Mouse (Mus musculus) adrenal gland, postnatal 10 days (tissue): ENCODE measurements around the gene Enthd1. TPM values are rescaled to one million over a fixed set of nuclear protein-coding genes. Genes with fewer than 3 reads are reported as not detected.
"Not testable (repeated sequence)": the region's sequence is repeated elsewhere in the genome, so short reads cannot be mapped to it uniquely, and the experiment has no call there.

Experiments
- DNase-seq: peaks from one replicate; pipeline ENCODE4 v3.0.0; 2021; ENCODE audit warnings: mixed read lengths
- long read RNA-seq, 2 experiments: library from polyadenylated mRNA; stranded (forward); transcript quantifications; one replicate each; pipeline ENCODE4 v2.0.0; 2021
- total RNA-seq, 2 experiments: library from RNA; stranded (reverse); gene quantifications; 2 replicates each; pipeline ENCODE4 v1.2.3; 2021

The Enthd1 gene
- total RNA-seq = not detected
- long read RNA-seq, experiment 1 = 0 reads
- long read RNA-seq, experiment 2 = 0 reads

DNA sequence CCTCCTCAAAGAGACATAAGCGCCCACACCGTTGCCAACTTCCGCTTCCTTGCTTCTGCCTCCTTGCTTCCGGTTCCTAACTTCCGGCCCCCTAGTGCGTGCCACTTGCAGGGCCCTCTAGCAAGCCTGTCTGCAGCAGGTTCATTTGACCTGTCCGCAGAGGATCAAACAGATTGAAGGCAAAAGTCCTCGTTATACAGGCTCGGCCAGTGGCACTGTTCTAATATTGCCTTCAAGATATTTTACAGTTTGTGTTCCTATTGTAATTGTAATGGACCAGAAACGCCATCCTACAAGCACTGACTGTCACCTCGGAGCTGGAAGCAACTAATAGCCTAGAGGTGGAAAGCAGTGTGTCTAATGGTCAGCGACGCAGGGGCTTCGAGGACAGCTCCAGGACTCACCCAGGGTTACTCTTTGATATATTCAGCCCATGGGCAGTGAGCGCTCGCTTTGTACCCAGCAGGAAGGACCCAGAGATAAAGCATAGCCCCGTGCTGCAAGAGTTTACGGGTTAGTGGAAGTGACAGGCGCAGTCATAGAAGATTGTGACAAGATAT lies at the start of gene Enthd1:
Gene Enthd1, minus strand, starts transcription at position 51 of the 560 bp plus-strand sequence.
- no peak for DNase-seq

- DNase-seq = no peak
These were observed 48.9 kb upstream of the Enthd1 start for GRCm38 (mm10) chr15:80613904-80614303.

DNA sequence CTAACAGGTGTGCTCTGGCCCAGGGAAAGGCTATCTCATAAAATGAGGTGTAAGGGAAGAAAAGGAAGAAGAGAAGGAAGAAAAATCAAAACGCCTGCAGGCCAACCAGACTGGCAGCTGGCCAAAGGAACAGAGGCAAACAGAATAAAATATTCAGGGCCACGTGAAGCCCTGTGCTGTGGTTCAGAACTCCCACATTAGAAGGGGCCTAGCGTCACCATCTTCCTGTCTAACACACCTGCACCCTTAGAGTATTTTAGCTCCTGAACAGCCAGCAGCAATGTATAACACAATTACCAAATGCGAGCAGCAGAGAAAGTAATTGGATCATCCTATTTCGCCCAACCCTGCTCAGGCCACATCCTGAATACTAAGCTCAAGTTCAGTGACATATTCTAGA lies 46.5 kb upstream of the Enthd1 start:
- DNase-seq = no peak

DNA sequence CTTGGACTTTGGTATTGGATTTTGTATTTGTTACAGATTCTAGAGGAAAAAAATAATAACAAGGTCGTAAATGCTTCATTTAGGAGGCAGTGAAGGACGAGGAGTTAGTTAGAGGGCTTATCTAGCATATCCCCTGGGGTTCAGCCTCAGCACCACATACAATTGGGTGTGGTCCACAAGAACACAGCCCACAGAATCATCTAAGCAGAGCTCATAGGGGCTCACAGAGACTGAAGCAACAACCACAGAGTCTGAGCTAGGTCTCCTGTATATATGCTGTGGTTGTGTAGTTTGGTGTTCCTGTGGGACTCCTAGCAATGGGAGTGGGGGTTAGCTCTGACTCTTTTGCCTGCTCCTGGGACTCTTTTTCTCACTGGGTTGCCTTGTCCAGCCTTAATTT lies 45.4 kb upstream of the Enthd1 start:
- DNase-seq = no peak

GRCm38 (mm10) chr15:80607970-80608369 lies 43.0 kb upstream of the Enthd1 start:
- DNase-seq = no peak

GRCm38 (mm10) chr15:80604026-80604425 lies 39.1 kb upstream of the Enthd1 start:
- DNase-seq = no peak

DNA sequence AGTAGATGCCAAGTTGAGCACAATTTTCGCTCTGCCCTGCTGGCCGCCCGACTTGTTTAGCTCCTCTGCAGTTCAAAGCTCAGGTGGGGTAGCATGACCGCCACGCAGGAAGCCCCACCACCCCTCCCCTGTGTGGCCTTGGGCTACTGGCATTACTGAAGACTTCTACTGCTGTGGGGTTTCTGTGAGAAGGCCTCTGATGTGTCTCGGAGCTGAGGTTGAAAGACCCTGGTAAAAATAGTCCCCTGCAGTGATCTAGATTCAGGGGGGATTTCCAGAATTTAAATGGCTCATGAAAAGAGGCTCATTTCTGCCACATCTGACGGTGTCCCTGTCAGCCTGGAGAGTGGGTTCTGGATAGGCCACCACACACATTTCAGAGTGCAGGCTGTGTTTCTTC lies 37.5 kb upstream of the Enthd1 start:
- no peak for DNase-seq

DNA sequence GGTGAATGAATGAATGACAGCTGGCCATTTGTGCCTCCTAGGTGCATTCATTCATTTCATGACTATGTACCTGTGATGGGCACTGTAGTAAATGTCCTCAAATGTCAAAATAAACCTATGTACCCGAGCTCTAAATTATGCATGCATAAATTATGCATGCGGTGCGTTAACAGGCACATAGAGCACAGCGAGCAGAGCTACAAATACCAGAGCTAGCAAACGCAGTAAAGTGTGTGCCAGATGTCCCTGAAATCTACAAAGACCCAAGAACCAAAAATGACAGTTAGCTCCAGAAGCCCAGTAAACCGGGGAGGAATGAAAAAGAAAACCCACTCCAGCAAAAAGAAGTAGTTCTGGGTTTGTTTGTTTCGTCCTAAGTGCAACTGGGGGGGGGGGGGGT lies 36.5 kb upstream of the Enthd1 start:
- no peak for DNase-seq

DNA sequence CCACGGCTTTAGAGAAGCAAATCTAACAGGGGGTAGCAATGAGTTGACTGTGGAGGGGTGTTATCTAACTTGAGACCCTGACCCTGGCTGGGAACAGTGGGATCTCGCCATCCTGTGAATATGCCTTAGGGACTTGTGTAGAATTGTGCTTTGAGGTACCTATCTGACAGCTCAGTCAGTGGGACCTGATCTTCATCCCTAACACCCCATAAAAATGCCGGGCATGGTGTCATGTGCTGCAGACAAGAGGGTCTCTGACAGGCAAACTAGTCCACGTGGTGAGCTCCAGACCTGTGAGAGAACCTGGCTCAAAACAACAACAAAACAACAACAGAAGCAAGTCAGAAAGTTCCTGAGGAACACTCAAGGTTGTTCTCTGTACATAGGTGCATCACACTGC lies 34.9 kb upstream of the Enthd1 start:
- no peak for DNase-seq

DNA sequence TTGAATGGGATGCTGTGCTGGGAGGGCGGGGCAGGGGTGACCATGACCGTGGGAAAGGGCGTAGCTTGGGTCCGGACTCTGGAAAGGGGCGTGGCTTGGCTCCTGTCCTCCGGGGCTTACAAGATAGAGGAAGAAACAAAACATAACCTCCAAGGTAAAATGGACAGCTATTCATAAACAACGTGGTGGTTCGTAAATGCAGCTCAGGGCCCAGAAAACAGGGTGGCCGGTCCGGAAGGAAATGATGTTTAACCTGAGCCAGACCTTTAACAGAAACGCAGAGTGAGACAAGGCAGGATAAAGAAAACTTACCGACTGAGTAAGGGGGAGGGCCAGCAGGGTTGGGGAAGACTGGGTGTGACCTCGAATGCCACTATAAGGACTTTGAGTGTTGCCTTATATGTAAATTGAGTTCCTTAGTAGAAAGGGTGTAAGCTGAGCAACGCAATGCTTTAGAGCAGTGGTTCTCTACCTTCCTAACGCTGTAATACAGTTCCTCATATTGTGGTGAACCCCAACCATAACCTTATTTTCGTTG lies 34.3 kb upstream of the Enthd1 start:
- DNase-seq = peak; percentile 67

- DNase-seq = no peak
These were observed 33.8 kb upstream of the Enthd1 start for GRCm38 (mm10) chr15:80598750-80599149.

- no peak for DNase-seq
These were observed 28.9 kb upstream of the Enthd1 start for GRCm38 (mm10) chr15:80593877-80594276.

DNA sequence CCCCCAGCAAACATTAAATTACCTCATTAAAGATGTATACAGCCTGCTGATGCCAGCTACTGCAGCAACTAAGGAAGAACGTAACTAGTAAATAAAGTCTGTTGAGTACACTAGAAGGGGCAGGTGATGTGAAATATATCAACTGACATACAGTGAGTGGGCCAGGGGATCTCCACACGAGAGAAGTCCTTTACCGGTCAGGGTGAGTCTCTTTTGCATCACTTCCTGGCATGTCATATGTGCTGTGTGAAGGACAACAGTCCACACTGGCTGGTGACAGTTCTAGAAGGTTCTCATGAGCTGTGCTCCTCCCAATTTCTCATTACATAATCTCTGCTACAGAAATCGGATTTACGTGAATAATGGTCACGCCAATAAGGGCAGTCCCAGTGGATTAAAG lies 27.8 kb upstream of the Enthd1 start:
- DNase-seq = no peak

- DNase-seq = no peak
These were observed 25.7 kb upstream of the Enthd1 start for GRCm38 (mm10) chr15:80590641-80591040.

- DNase-seq = no peak
These were observed 21.3 kb upstream of the Enthd1 start for GRCm38 (mm10) chr15:80586296-80586695.

- peak; percentile 53 for DNase-seq
These were observed 17.9 kb upstream of the Enthd1 start for GRCm38 (mm10) chr15:80582581-80583495.

GRCm38 (mm10) chr15:80580585-80580984 lies 15.6 kb upstream of the Enthd1 start:
- not testable (repeated sequence) for DNase-seq

DNA sequence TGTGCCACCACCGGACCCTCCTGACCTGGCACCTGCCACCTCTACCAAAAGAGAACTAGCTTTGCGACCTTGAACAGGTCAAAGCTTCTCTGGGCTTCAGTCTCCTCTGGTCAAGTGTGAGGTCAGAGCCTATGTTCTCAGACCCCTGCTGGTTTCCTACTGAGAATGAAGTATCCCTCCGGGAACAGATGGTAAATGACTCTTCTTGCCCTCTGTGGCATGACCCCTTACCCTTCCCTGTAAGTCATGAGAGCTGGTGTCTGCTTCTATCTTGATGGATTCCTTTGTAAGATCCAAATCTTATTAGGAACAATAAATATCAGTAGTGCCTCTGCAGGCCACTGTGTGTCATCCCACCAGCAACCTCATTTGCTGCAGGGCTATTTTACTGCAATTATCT lies 14.2 kb upstream of the Enthd1 start:
- DNase-seq = no peak

- no peak for DNase-seq
These were observed 12.4 kb upstream of the Enthd1 start for GRCm38 (mm10) chr15:80577166-80577960.

DNA sequence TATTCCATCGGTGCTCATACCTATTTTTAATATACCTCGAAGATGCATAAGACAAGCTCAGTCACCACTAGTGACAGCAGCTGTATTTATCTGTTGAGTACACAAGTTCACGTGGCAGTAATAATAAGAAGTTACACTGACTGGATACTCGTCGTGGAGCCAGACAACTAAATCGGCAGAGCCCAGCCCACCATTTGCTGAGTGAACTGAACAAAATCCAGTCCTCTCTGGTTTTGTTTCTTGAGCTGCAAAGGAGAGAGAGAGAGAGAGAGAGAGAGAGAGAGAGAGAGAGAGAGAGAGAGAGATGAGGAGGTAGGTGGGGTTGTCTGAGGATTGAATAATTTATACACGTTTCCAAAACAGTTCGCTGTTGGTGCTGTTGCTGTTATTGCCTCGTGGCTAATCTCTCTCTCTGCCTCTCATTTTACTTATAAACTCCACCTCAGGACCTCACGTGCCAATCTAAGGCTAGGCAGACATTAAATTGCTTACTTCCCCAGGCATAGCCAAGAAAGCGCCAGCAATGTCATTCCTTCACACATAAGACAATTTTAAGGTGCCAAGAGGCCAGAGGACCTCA lies 11.5 kb upstream of the Enthd1 start:
- DNase-seq = no peak

DNA sequence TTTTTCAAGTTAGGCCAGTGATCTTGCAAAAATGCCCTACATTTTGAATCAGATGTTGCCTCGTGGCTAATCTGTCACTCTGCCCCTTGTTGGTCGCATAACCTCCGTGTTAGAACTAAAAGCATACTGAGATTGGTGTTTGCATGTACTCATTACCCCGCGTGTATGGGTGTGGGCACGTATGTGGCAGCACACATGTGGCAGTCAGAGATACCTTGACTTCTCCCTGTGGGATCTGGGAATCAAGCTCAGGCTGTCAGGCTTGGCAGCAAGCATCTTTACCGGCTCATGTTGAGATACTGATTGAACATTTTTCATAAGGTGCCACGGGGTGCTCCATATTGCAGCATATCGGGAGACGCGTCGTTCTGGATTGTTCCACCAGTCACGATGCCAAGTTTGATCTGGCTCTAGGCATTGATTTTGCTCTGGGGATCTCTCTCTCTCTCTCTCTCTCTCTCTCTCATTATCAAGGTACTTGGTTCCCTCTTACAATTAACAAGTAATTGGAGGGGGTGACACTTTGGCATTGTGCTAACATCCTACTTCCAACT lies 10.9 kb upstream of the Enthd1 start:
- DNase-seq = no peak
